Mouse (Mus musculus) hindbrain, embryonic 14.5 days (tissue): Measurements from ENCODE around the gene Neurl1a. TPM values are rescaled to one million over a fixed set of nuclear protein-coding genes. Genes with fewer than 3 reads are reported as not detected.
A peak's percentile ranks its signal among the peaks of the same experiment; 100 is the strongest.

Experiments used
- ATAC-seq: fragments of 200-750 bp; cut with Nextera tagmentation; 2 replicates; pipeline ENCODE4 v1.8.0; 2017; ENCODE audit warnings: moderate number of reproducible peaks, mild to moderate bottlenecking, moderate TSS enrichment, moderate library complexity; ENCODE audit not compliant: low FRiP score
- DNase-seq: peaks from one replicate; pipeline ENCODE4 v3.0.0-alpha.2; 2015; ENCODE audit warnings: low spot score
- H3K27ac ChIP-seq: fragments of 300-500 bp; sonication (generic); 2 replicates; pipeline ENCODE4 v1.5.1; 2014; ENCODE audit warnings: mild to moderate bottlenecking, moderate library complexity
- H3K27me3 ChIP-seq: fragments of 300-500 bp; sonication (generic); 2 replicates; pipeline ENCODE4 v1.6.1; 2014; ENCODE audit warnings: mild to moderate bottlenecking, low read length, mixed read lengths; ENCODE audit not compliant: control insufficient read depth, insufficient read depth
- H3K36me3 ChIP-seq: fragments of 300-500 bp; sonication (generic); replicated peaks from 2 replicates; pipeline ENCODE4 v1.6.1; 2014; ENCODE audit not compliant: control insufficient read depth, insufficient read depth
- H3K4me1 ChIP-seq: fragments of 300-500 bp; sonication (generic); replicated peaks from 2 replicates; pipeline ENCODE4 v1.6.1; 2014; ENCODE audit warnings: antibody characterized with exemption, low read length, mixed read lengths; ENCODE audit not compliant: control insufficient read depth, insufficient read depth
- H3K4me2 ChIP-seq: fragments of 300-500 bp; sonication (generic); replicated peaks from 2 replicates; pipeline ENCODE4 v1.6.1; 2014; ENCODE audit warnings: mild to moderate bottlenecking, moderate library complexity
- H3K4me3 ChIP-seq: fragments of 300-500 bp; sonication (generic); replicated peaks from 2 replicates; pipeline ENCODE4 v1.5.1; 2014; ENCODE audit warnings: mild to moderate bottlenecking, low read length
- H3K9ac ChIP-seq: fragments of 300-500 bp; sonication (generic); 2 replicates; pipeline ENCODE4 v1.6.1; 2014
- H3K9me3 ChIP-seq: fragments of 300-500 bp; sonication (generic); 2 replicates; pipeline ENCODE4 v1.6.1; 2016; ENCODE audit warnings: low read length; ENCODE audit not compliant: control insufficient read depth
- WGBS: fragments of 180-500 bp; shearing (Covaris S2); extraction: QIAGEN DNeasy Blood & Tissue Kit; methylation state at CpG from one replicate; pipeline ENCODE4 v1.1.7; 2014; 5-methylcytosine and 5-hydroxymethylcytosine counted together
- polyA plus RNA-seq: library from polyadenylated mRNA; unstranded; fragments of >200 nt; fragmentation: Nextera tagmentation; extraction: Ambion mirVana; gene quantifications from 2 replicates; pipeline ENCODE4 v1.2.1, GENCODE M21; 2014

Neurl1a gene
- polyA plus RNA-seq, 1 experiment from 2014 or later: 15.1 TPM

- H3K9me3 ChIP-seq: no peaks in the 10 kb centered on the region
These were observed 122.9 kb downstream of the Neurl1a start for GRCm38 (mm10) chr19:47301303-47302190.

GRCm38 (mm10) chr19:47302191-47302852 lies 123.7 kb downstream of the Neurl1a start:
- ATAC-seq (peak; percentile 21; the same call in 1 of the 2 replicates), DNase-seq (no peak)
- no peak overlapping the region for H3K4me3 ChIP-seq
- no peaks in the 10 kb centered on the region for H3K27me3 ChIP-seq
- H3K27ac ChIP-seq: peak overlapping the region; percentile 60
- H3K4me2 ChIP-seq: peak overlapping the region; percentile 27; the same call in 1 of the 2 replicates
- 50% methylated on average over 21 of the region's 21 CpGs for whole genome bisulfite sequencing
- H3K9ac ChIP-seq: peak overlapping the region; percentile 44; the same call in 1 of the 2 replicates
- no peaks in the 10 kb centered on the region for H3K9me3 ChIP-seq
- peaks cover 23% of the 10 kb centered on the region for H3K4me1 ChIP-seq
- H3K36me3 ChIP-seq: no peaks in the 10 kb centered on the region

More at GRCm38 (mm10) chr19:47301303-47302190, 122.9 kb downstream of the Neurl1a start:
- Histone ChIP-seq H3K27ac (peak overlapping the region; percentile 60), H3K4me2 (peak overlapping the region; percentile 27), H3K36me3 (no peaks in the 10 kb centered on the region), H3K9ac (peak overlapping the region; percentile 44), H3K27me3 (no peaks in the 10 kb centered on the region), H3K4me3 (no peak overlapping the region), H3K4me1 (peaks cover 23% of the 10 kb centered on the region)
- DNase-seq: peak; percentile 57
- peak; percentile 68 for ATAC-seq
- WGBS: 7% methylated on average over 19 of the region's 19 CpGs

DNA sequence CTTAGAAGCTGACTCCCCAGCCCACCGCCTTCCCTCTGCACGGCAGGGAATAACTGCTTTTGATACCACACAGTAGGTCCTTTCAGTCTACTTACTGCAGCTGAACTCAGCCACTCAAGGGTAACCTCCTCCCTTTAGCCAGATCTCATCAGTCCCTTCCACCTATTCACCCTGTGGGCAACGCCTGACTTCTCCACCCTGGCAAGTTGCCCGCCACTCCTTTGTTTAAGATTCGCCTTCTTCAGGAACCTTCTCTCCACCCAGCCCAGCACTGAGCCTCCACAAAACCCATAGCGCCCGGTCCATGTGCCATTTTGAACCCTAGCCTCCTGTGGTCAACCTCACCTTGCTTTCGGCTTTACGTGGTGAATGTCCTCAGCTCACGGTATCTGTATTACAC lies 124.5 kb downstream of the Neurl1a start:
- Histone ChIP-seq H3K9ac (no peak overlapping the region), H3K36me3 (no peaks in the 10 kb centered on the region), H3K4me3 (no peak overlapping the region), H3K4me1 (peaks cover 23% of the 10 kb centered on the region), H3K27ac (no peak overlapping the region), H3K4me2 (no peak overlapping the region), H3K9me3 (no peaks in the 10 kb centered on the region), H3K27me3 (no peaks in the 10 kb centered on the region)
- DNase-seq (no peak), ATAC-seq (no peak)
- 80% methylated on average over 10 of the region's 10 CpGs for WGBS

DNA sequence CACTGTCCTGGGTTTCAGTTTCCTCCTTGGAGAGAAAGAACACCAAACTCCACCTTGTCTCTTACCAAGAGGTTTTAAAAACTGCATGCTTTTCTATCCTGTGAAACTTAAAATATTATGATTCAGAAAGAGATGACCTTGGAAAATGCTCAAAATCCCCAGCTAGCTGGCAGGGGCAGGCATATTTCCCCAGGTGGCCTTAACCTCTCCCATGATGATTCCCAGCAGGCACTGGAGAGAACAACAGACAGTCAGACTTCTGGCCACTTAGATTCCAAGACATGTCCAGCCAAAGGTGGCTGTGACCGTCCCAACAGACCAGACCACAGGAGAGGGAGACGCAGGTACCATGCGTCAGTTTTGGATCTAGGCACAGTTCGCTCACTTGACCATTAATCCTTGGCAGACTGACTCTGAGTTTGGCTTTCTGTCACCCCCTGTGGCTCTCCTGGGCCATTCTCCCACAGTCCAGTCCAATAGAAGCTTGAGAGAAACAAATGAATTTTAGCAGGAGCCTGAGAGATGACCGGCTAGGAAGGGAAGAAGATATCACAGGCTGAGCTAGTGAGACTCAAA lies 125.6 kb downstream of the Neurl1a start:
- peaks cover 23% of the 10 kb centered on the region for H3K4me1 ChIP-seq
- H3K9me3 ChIP-seq: no peaks in the 10 kb centered on the region
- H3K4me2 ChIP-seq: no peak overlapping the region
- 76% methylated on average over 5 of the region's 5 CpGs for WGBS
- no peak for ATAC-seq
- no peak overlapping the region for H3K4me3 ChIP-seq
- H3K9ac ChIP-seq: no peak overlapping the region
- H3K27ac ChIP-seq: no peak overlapping the region
- H3K36me3 ChIP-seq: no peaks in the 10 kb centered on the region
- H3K27me3 ChIP-seq: no peaks in the 10 kb centered on the region
- DNase-seq: no peak

- no peak overlapping the region for H3K4me2 ChIP-seq
- 85% methylated on average over 10 of the region's 10 CpGs for WGBS
- H3K4me3 ChIP-seq: no peak overlapping the region
- H3K9ac ChIP-seq: no peak overlapping the region
- no peaks in the 10 kb centered on the region for H3K36me3 ChIP-seq
- peaks cover 23% of the 10 kb centered on the region for H3K4me1 ChIP-seq
- no peaks in the 10 kb centered on the region for H3K27me3 ChIP-seq
- H3K9me3 ChIP-seq: no peaks in the 10 kb centered on the region
- H3K27ac ChIP-seq: no peak overlapping the region
- DNase-seq: no peak
- ATAC-seq: no peak
These were observed 126.8 kb downstream of the Neurl1a start for GRCm38 (mm10) chr19:47305401-47305800.

DNA sequence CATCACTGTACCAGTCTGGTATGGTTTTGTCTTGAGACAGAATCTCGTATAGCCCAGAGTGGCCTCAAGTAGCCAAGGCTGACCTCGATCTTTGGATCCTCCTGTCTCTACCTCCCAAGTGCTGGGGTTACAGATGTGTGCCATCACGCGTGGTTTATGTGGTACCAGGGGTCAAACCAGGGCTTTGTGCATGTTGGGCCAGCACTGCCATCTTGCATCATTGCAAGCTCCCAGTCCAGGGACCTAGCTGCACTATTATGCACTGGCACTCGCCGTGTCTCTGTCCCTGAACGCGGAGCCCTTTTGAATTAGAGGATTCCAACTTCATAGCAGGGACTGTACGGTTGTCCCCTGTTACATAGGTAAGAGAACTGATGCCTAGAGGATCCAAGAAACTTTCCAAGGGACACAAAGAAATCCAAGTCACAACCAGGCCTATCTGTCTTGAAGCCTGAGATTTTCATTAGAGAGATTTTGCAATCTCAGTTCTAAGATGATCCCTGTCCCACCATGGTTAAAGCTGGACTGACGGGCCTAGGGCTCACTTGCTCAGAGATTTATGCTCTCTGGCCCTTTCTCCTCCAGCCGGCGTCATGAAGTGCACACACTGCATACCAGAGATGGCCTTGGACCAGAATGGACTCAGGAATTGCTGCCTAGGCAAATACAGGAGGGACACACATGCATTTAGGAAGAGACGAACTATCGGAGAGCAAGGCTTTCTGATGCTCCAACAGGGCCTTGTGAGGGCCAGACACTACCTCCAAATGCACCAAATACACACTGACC lies 127.7 kb downstream of the Neurl1a start:
- DNase-seq (no peak), ATAC-seq (no peak)
- H3K27me3 ChIP-seq: no peaks in the 10 kb centered on the region
- no peak overlapping the region for H3K4me2 ChIP-seq
- no peak overlapping the region for H3K27ac ChIP-seq
- WGBS: 92% methylated on average over 14 of the region's 14 CpGs
- no peak overlapping the region for H3K4me3 ChIP-seq
- no peak overlapping the region for H3K9ac ChIP-seq
- H3K4me1 ChIP-seq: peaks cover 14% of the 10 kb centered on the region
- no peaks in the 10 kb centered on the region for H3K9me3 ChIP-seq
- H3K36me3 ChIP-seq: no peaks in the 10 kb centered on the region

- H3K27me3 ChIP-seq: no peaks in the 10 kb centered on the region
- DNase-seq: no peak
- no peak for ATAC-seq
- peaks cover 8% of the 10 kb centered on the region for H3K4me1 ChIP-seq
- 93% methylated on average over 8 of the region's 8 CpGs for WGBS
- H3K27ac ChIP-seq: no peak overlapping the region
- no peaks in the 10 kb centered on the region for H3K9me3 ChIP-seq
- H3K4me2 ChIP-seq: no peak overlapping the region
- no peak overlapping the region for H3K4me3 ChIP-seq
- H3K9ac ChIP-seq: no peak overlapping the region
- no peaks in the 10 kb centered on the region for H3K36me3 ChIP-seq
These were observed 128.3 kb downstream of the Neurl1a start for GRCm38 (mm10) chr19:47306917-47307315.
